Mouse (Mus musculus) MEL (cell line): ENCODE results near the gene Lrrc73. TPM values are rescaled to one million over a fixed set of nuclear protein-coding genes. Genes with fewer than 3 reads are reported as not detected.

Experiments used
- DNase-seq: peaks from one replicate; pipeline ENCODE4 v3.0.0; 2011; ENCODE audit warnings: low read depth, low spot score
- H3K27ac ChIP-seq: 2 replicates; pipeline ENCODE4 v1.5.1; 2012; ENCODE audit warnings: low read depth, mild to moderate bottlenecking, control low read depth, low read length, moderate library complexity; ENCODE audit not compliant: control insufficient read depth
- H3K27me3 ChIP-seq, 2 experiments: fragments of 150-350 bp in 1 of 2; sonication (generic) in 1 of 2; 2 replicates each; pipeline ENCODE4 v1.6.1; 2012; ENCODE audit warnings: low read length in 2 of 2, mild to moderate bottlenecking in 2 of 2, improper control_type of control experiment in 1 of 2, moderate library complexity in 1 of 2; ENCODE audit not compliant: insufficient read depth in 2 of 2, control insufficient read depth in 1 of 2
- H3K36me3 ChIP-seq, 2 experiments: 2 replicates each; pipeline ENCODE4 v1.6.1; 2012 to 2014; ENCODE audit warnings: low read length in 2 of 2, improper control_type of control experiment in 1 of 2, inconsistent platforms in 1 of 2, mild to moderate bottlenecking in 1 of 2; ENCODE audit not compliant: insufficient read depth in 2 of 2, control insufficient read depth in 1 of 2
- H3K4me1 ChIP-seq, 2 experiments: fragments of 150-350 bp in 1 of 2; sonication (generic) in 1 of 2; 2 replicates each; pipeline ENCODE4 v1.6.1; 2012; ENCODE audit warnings: low read length in 2 of 2, improper control_type of control experiment in 1 of 2, mild to moderate bottlenecking in 1 of 2; ENCODE audit not compliant: insufficient read depth in 2 of 2, control insufficient read depth in 1 of 2
- H3K4me3 ChIP-seq, 2 experiments: fragments of 150-350 bp in 1 of 2; sonication (generic) in 1 of 2; 2 replicates each; pipeline ENCODE4 v1.5.1; 2012; ENCODE audit warnings: low read depth in 2 of 2, low read length in 2 of 2, mild to moderate bottlenecking in 2 of 2, moderate library complexity in 2 of 2, control low read depth in 1 of 2, improper control_type of control experiment in 1 of 2; ENCODE audit not compliant: control insufficient read depth in 1 of 2, insufficient read depth in 1 of 2
- H3K79me2 ChIP-seq: 2 replicates; pipeline ENCODE4 v1.6.1; 2012; ENCODE audit warnings: mild to moderate bottlenecking, low read length, moderate library complexity; ENCODE audit not compliant: control insufficient read depth, poor library complexity, insufficient read depth
- H3K9ac ChIP-seq: 2 replicates; pipeline ENCODE4 v1.6.1; 2012; ENCODE audit warnings: low read depth, mild to moderate bottlenecking, control low read depth, low read length, moderate library complexity; ENCODE audit not compliant: control insufficient read depth, poor library complexity, severe bottlenecking
- H3K9me3 ChIP-seq: fragments of 150-350 bp; sonication (generic); replicated peaks from 2 replicates; pipeline ENCODE4 v1.6.1; 2012; ENCODE audit warnings: mild to moderate bottlenecking, low read length, improper control_type of control experiment, moderate library complexity; ENCODE audit not compliant: insufficient read depth
- MYB ChIP-seq: IDR thresholded peaks from 2 replicates; pipeline ENCODE4 v1.6.1; 2011; ENCODE audit warnings: mild to moderate bottlenecking, low read depth, low read length, improper control_type of control experiment
- NELFE ChIP-seq: IDR thresholded peaks from 2 replicates; pipeline ENCODE4 v1.6.1; 2011; ENCODE audit warnings: low read depth, low read length, improper control_type of control experiment
- RCOR1 ChIP-seq: IDR thresholded peaks from 2 replicates; pipeline ENCODE4 v1.6.1; 2012; ENCODE audit warnings: low read depth, mild to moderate bottlenecking, inconsistent platforms, low read length, improper control_type of control experiment
- USF1 ChIP-seq: IDR thresholded peaks from 2 replicates; pipeline ENCODE4 v1.6.1; 2014; ENCODE audit warnings: low read depth, mild to moderate bottlenecking, inconsistent platforms, low read length, improper control_type of control experiment, moderate library complexity
- ZC3H11A ChIP-seq: IDR thresholded peaks from 2 replicates; pipeline ENCODE4 v1.6.1; 2012; ENCODE audit warnings: low read depth, mild to moderate bottlenecking, inconsistent platforms, low read length, improper control_type of control experiment
- polyA plus RNA-seq, 2 experiments: library from polyadenylated mRNA; stranded (reverse) in 1 of 2; unstranded in 1 of 2; fragments of >175 nt in 1 of 2; fragments of >200 nt in 1 of 2; gene quantifications; 2 replicates each; pipeline versions ENCODE4 v1.2.1 to v1.2.4; 2012; ENCODE audit warnings: low replicate concordance in 2 of 2, low read depth in 1 of 2; ENCODE audit not compliant: insufficient read length in 2 of 2, insufficient read depth in 1 of 2, missing spikeins in 1 of 2
- total RNA-seq: library from RNA; depleted of rRNA; stranded (reverse); fragments of 300-350 nt; gene quantifications from 2 replicates; pipeline ENCODE4 v1.2.3, GENCODE M21; 2012; rRNA removed

Gene Lrrc73
- total and polyA plus RNA-seq, 3 experiments, result 1.2 to 3.5 TPM; not detected in 1

DNA sequence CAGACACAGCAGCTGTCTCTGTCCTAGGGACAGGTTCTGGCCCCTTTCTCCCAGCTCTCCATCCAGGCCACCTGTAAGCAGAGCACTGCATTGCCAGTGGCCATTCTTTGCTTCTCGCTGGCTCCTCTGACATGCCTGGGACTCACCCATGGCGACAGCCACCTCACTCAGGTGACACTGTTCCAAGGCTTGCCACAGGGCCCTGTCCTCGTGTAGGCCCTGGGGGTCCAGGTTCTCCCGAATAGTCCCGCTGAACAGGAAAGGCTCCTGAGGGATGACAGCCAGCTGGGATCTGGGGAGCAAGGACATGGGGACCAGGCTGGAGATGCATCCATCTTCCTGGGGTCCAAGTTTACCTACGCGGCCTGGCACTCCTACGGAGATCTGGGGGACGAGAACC is 50.9 kb downstream of the Lrrc73 start:
- no peaks in the 10 kb centered on the region for H3K79me2 ChIP-seq
- no peak for DNase-seq
- H3K36me3 ChIP-seq, result no peaks in the 10 kb centered on the region
- H3K9ac ChIP-seq, result no peak overlapping the region
- H3K4me1 ChIP-seq, result no peaks in the 10 kb centered on the region
- H3K4me3 ChIP-seq, result no peak overlapping the region
- H3K27ac ChIP-seq, result no peak overlapping the region
- no peaks in the 10 kb centered on the region for H3K9me3 ChIP-seq
- H3K27me3 ChIP-seq, result no peaks in the 10 kb centered on the region
- no peak for TF ChIP-seq RCOR1
- TF ChIP-seq MYB, result no peak
- no peak for TF ChIP-seq ZC3H11A
- no peak for TF ChIP-seq USF1
- TF ChIP-seq NELFE, result no peak
- TF ChIP-seq, all 39 proteins: peak for 0

Other genes starting within 250 kb of the Lrrc73 start
- 16.1 and 39.4 TPM in 2 replicates for gene Vegfa, start 221.2 kb upstream of the Lrrc73 start, total RNA-seq
- 10 to 100 TPM in 1 of 2 experiments, not detected in 1; 38.6 TPM for gene Vegfa, start 221.2 kb upstream of the Lrrc73 start, polyA plus RNA-seq
- gene Mrps18a, start 142.5 kb upstream of the Lrrc73 start, total RNA-seq, result 177 and 181 TPM in 2 replicates
- 100 to 1,000 TPM in 1 of 2 experiments, not detected in 1; 159 TPM for gene Mrps18a, start 142.5 kb upstream of the Lrrc73 start, polyA plus RNA-seq
- gene Rsph9, start 109.3 kb upstream of the Lrrc73 start, total RNA-seq, result not detected in 2 replicates
- under 1 TPM in 1 of 2 experiments, not detected in 1; 0.29 TPM for gene Rsph9, start 109.3 kb upstream of the Lrrc73 start, polyA plus RNA-seq
- gene Mad2l1bp, start 100.0 kb upstream of the Lrrc73 start, total RNA-seq, result 14.1 and 14.8 TPM in 2 replicates
- gene Mad2l1bp, start 100.0 kb upstream of the Lrrc73 start, polyA plus RNA-seq, result 10 to 100 TPM in 1 of 2 experiments, not detected in 1; 23.1 TPM
- 18.1 and 27.5 TPM in 2 replicates for gene Gtpbp2, start 92.5 kb upstream of the Lrrc73 start, total RNA-seq
- 10 to 100 TPM in 1 of 2 experiments, not detected in 1; 46.7 TPM for gene Gtpbp2, start 92.5 kb upstream of the Lrrc73 start, polyA plus RNA-seq
- 28.4 and 30.8 TPM in 2 replicates for gene Polh, start 50.9 kb upstream of the Lrrc73 start, total RNA-seq
- 10 to 100 TPM in 1 of 2 experiments, not detected in 1; 22.2 TPM for gene Polh, start 50.9 kb upstream of the Lrrc73 start, polyA plus RNA-seq
- gene Xpo5, start 50.7 kb upstream of the Lrrc73 start, total RNA-seq, result 79.0 and 82.7 TPM in 2 replicates
- 10 to 100 TPM; 47.5 to 93.4 TPM for gene Xpo5, start 50.7 kb upstream of the Lrrc73 start, polyA plus RNA-seq
- gene Polr1c, start 5.5 kb upstream of the Lrrc73 start, total RNA-seq, result 188 and 197 TPM in 2 replicates
- 100 to 1,000 TPM in 1 of 2 experiments, not detected in 1; 195 TPM for gene Polr1c, start 5.5 kb upstream of the Lrrc73 start, polyA plus RNA-seq
- 18.9 and 20.8 TPM in 2 replicates for gene Yipf3, start 5.5 kb upstream of the Lrrc73 start, total RNA-seq
- gene Yipf3, start 5.5 kb upstream of the Lrrc73 start, polyA plus RNA-seq, result 10 to 100 TPM in 1 of 2 experiments, not detected in 1; 86.5 TPM
- gene Tjap1, start 29.5 kb downstream of the Lrrc73 start, total RNA-seq, result 11.0 and 12.9 TPM in 2 replicates
- gene Tjap1, start 29.5 kb downstream of the Lrrc73 start, polyA plus RNA-seq, result 10 to 100 TPM in 1 of 2 experiments, not detected in 1; 41.2 TPM
- not detected in 2 replicates for gene Dlk2, start 43.9 kb downstream of the Lrrc73 start, total RNA-seq
- gene Dlk2, start 43.9 kb downstream of the Lrrc73 start, polyA plus RNA-seq, result under 1 TPM in 1 of 2 experiments, not detected in 1; 0.07 TPM
- gene Abcc10, start 74.8 kb downstream of the Lrrc73 start, total RNA-seq, result 2.8 and 4.0 TPM in 2 replicates
- 1 to 10 TPM in 1 of 2 experiments, not detected in 1; 6.2 TPM for gene Abcc10, start 74.8 kb downstream of the Lrrc73 start, polyA plus RNA-seq
- 7.9 and 8.1 TPM in 2 replicates for gene Zfp318, start 130.2 kb downstream of the Lrrc73 start, total RNA-seq
- gene Zfp318, start 130.2 kb downstream of the Lrrc73 start, polyA plus RNA-seq, result 10 to 100 TPM; 21.3 to 36.8 TPM
- not detected in 2 replicates for gene Crip3, start 175.4 kb downstream of the Lrrc73 start, total RNA-seq
- not detected for gene Crip3, start 175.4 kb downstream of the Lrrc73 start, polyA plus RNA-seq
- gene Slc22a7, start 184.9 kb downstream of the Lrrc73 start, total RNA-seq, result not detected in 2 replicates
- not detected for gene Slc22a7, start 184.9 kb downstream of the Lrrc73 start, polyA plus RNA-seq
- gene Ttbk1, start 234.1 kb downstream of the Lrrc73 start, total RNA-seq, result not detected in 2 replicates
- gene Ttbk1, start 234.1 kb downstream of the Lrrc73 start, polyA plus RNA-seq, result under 1 TPM in 1 of 2 experiments, not detected in 1; 0.08 TPM
- 37.2 and 40.8 TPM in 2 replicates for gene Dnph1, start 243.2 kb downstream of the Lrrc73 start, total RNA-seq
- 10 to 100 TPM in 1 of 2 experiments, not detected in 1; 86.5 TPM for gene Dnph1, start 243.2 kb downstream of the Lrrc73 start, polyA plus RNA-seq